Mouse (Mus musculus) heart, adult 9 months (tissue): ENCODE measurements around the gene Iffo1.
A peak's percentile ranks its signal among the peaks of the same experiment; 100 is the strongest.
"Not testable (repeated sequence)": the region's sequence is repeated elsewhere in the genome, so short reads cannot be mapped to it uniquely, and the experiment has no call there.

Experiments
- DNase-seq, 2 experiments: peaks; one replicate each; pipeline ENCODE4 v3.0.0; 2022; ENCODE audit warnings: low spot score in 2 of 2

Gene Iffo1

GRCm38 (mm10) chr6:125160854-125161760 lies 16.1 kb downstream of the Iffo1 start:
- DNase-seq = peak; percentile 89

GRCm38 (mm10) chr6:125161971-125162370 lies 16.9 kb downstream of the Iffo1 start:
- DNase-seq = peak; percentile 56 to 70

- not testable (repeated sequence) for DNase-seq
Observed at GRCm38 (mm10) chr6:125162615-125163305, 17.7 kb downstream of the Iffo1 start.

GRCm38 (mm10) chr6:125163801-125164657 lies 19.0 kb downstream of the Iffo1 start:
- peak; percentile 35 to 52 for DNase-seq

DNA sequence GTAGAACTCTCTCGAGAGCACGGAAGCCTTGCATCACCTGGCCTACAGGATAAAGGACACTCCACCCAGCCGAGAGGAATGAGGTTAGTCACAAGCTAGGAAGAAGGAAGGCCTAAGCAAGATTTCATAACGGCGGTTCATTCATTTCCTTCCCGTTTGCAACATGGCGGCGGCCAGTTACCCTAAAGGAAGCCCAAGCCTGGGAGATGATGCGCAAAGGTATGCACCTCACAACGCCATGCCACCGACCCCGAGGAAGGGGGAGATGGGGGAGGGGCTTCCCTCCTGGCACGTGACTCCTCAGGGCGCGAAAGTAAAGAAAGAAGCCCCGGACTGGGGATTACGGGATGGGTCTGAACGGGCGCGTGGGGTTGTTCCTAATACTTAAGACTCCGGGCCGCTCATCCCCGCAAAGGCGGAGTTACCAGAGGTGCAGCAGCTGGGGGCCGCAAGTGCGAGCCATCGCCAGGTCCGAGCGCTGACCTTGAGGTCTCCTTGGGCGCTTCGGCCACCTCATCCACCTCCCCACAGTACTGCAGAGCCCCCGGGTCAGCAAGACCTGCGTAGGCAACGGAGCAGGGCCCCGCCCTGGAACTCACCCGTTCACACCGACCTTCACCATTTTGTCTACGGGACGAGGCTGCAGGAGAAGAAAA lies 19.8 kb downstream of the Iffo1 start:
- DNase-seq = peak; percentile 63 to 64

GRCm38 (mm10) chr6:125165328-125165891 lies 20.4 kb downstream of the Iffo1 start:
- peak; percentile 98 to 99 for DNase-seq

- peak; percentile 94 to 96 for DNase-seq
Observed at GRCm38 (mm10) chr6:125166051-125166751, 21.2 kb downstream of the Iffo1 start, which contains the start of gene Gapdh. Gene Gapdh (minus strand): TSS chr6:125166467.

DNA sequence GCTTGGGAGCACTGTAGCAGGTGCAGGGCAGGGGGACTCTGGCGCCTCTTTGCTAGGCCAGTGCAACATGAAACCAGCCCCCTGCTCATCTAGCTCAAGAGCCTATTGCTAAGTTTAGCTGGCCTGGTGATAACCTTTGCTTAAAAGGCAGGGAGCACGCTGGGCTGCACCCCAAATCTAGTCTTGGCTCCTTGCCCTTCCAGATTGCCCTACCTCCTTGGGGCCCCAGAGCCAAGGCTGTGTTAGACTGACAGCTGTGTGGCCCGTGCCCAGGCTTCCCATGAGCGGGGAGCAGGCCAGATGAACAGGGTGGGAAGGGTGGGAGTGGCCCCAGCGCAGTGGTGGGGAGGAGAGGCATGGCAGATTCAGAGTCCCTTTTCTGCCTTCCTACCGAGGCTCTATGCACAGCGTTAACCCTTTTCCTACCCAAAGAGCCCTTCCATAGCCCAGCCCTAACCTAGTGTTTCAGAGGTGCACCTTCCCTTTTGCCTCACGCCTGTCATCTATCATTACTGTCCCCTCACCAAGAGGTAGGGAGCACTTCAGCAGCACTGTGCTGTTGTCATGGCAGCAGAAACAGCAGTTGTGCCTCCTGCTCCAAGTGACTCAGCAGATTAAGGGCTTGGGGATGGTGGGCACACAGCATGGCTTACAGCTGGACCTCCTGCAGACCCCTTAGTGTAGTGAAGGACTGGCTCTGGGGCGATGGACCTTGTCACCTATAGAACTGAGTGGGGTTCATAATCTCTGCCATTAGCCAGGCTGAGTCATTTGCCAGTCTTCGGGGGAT lies 22.0 kb downstream of the Iffo1 start:
- DNase-seq = peak; percentile 79 to 82

GRCm38 (mm10) chr6:125168086-125168485 lies 23.0 kb downstream of the Iffo1 start:
- no peak for DNase-seq

DNA sequence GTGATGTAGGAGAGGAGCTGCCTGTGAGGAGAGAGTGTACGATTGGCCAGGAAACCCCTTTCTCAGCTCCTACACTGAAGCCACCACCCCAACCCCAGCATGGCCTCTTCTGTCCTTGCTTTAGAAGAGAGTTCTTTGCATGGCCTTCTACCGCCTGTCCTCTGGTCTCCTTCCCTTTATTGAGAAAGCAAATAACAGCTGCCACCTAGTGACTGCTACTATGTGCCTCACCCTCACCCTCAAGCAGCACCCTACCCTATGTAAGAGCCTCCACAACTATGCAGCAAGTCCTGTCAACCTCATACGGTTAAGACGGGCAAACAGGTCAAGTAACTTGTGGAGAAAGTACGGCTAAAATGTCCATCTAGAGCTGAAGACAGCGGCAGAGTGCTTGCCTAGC lies 25.2 kb downstream of the Iffo1 start:
- DNase-seq = no peak

DNA sequence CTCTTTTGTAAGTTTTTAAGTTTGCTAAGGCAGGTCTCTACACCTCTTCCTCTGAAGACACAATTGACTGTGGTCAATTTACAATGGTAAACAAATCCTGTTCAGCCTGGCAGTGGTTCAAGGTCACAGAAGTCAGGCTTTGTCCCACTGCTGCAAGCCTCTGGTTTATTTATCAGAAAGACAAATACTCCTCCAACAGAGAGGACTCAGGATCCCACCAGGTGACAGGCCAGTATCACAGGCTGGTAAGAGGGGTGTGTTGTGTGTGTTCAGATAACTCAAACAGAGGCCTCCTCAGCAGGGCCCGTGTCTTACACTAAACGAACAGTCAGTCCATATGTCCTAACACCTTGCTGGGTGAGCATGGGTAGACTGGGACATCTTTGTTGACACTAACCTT lies 27.4 kb downstream of the Iffo1 start:
- DNase-seq = no peak

DNA sequence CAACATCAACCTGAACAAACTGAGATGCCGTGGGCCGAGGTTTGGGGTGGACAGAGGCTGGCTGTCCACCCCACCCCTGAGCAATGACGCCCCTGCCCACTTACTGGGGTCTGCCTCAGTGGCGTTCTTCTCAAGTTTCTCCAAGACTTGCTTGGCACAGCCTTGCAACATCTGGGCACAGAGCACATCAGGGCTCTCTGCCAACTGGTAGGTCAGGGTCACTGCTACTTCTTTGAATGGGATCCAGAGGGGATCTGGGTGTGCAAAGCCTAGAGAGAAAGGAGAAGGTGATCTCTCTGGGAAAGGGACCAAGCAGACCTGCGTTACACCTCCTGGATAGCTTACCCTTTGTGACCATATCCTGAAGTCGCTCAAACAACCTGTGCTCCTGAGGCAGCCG lies 28.2 kb downstream of the Iffo1 start:
- DNase-seq = no peak

GRCm38 (mm10) chr6:125175469-125175868 lies 30.4 kb downstream of the Iffo1 start:
- no peak for DNase-seq

DNA sequence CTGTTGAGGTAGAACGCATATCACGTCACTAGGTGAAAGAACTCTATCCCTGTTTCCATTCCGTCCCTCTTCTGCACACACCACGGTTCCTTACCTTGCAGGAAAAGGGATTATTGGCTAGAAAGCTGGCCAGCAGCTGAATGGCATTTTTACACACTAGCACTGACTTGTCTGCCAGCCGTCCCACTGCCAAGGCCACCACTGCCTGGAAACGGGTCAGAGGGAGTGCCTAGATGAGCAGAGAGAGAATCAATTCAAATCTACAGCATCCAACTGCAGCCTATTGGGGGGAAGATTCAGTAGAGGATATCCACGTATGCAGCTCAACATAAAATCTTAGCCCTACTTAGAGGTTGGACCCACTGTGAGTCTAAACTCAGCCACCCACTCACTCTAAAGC lies 34.6 kb downstream of the Iffo1 start:
- no peak for DNase-seq

GRCm38 (mm10) chr6:125182133-125182532 lies 37.1 kb downstream of the Iffo1 start:
- DNase-seq = peak; percentile 37 to 38

DNA sequence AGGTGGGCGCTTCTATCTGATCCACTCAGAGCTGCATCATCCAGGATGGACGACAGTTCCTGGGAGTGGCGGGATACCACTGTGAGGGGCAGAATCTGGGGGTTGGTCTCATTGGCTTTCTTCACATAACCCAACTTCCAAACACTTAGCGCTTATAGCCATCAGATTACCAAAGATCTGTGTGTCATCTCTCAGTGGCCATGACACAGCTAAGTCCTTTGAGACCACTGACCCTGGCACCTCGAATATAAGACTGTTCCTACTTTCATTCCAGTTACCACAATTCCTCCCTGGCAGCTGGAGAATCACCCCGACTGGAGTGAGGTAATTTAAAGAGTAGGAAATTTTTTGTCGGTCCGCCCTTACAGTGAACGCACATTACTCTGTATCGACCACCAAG lies 41.2 kb downstream of the Iffo1 start:
- DNase-seq = no peak

GRCm38 (mm10) chr6:125190816-125191215 lies 45.8 kb downstream of the Iffo1 start:
- DNase-seq = no peak

- peak; percentile 96 for DNase-seq
Observed at GRCm38 (mm10) chr6:125191332-125192015, 46.4 kb downstream of the Iffo1 start, which contains the start of the genes Ncapd2 and Mrpl51. Gene Ncapd2 (minus strand): TSS chr6:125191701. Gene Mrpl51 (plus strand): TSS chr6:125191801.
